Mouse (Mus musculus) cerebellum, postnatal 36 days (tissue): ENCODE measurements around the gene Pid1.

Experiments
- DNase-seq, 2 experiments: peaks; one replicate each; pipeline ENCODE4 v3.0.0; 2021 to 2022; ENCODE audit warnings: mixed read lengths in 2 of 2

The Pid1 gene

DNA sequence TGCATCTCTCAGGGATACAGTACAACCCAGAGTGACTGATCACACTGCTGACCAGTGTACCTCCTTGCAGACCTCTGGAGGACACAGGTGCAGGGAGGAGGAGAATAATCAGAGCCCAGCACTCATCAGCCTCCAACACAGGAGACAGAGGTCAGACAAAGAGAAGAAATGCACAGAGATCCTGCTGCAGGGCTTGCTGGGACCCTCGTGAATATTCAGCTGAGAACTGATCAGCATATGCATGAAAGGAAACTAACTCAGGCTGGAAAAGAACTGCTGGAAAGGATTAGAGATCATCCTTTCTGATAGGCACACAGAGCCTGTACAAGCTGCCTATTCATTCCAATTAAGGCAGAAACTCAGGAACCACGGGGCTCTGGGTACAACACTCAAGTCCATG, 186.9 kb downstream of the Pid1 start:
- DNase-seq = no peak

DNA sequence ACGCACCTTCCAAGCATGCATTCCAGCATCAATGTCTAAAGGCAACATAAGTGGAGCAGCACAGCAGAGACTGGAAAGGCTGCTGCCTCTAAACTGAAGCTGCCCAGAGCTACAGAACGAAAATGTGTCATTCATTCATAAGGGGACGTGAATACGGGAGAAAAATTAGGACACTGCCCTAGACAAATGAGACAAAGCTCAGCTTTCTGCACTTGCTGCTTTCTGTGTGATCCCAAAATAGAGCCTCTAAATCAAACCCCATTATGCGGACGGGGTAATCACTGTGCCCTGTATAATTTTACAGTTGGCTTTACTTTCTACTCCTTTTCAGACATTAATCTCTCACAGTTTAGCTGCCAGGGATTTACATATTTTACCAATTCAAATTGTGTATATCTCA, 191.0 kb downstream of the Pid1 start:
- no peak for DNase-seq

GRCm38 (mm10) chr1:84157790-84158189, 206.2 kb downstream of the Pid1 start:
- DNase-seq = no peak

DNA sequence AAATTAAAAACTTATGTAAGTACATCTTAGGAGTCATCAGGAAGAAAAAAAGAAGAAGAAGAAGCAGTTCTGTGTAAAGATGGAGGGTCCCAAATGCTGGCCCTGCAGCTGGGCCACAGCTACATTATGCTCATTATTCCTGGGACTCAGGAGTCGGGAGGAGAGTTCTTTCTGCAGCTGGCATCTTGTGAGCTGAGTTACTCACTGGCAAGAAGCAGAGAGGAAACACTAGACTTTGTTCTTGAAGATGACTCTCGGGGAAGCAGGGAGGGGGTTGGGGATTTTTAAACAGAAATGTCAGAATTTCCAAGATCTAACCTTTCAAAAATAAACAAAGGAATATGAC, 208.4 kb downstream of the Pid1 start:
- no peak for DNase-seq

DNA sequence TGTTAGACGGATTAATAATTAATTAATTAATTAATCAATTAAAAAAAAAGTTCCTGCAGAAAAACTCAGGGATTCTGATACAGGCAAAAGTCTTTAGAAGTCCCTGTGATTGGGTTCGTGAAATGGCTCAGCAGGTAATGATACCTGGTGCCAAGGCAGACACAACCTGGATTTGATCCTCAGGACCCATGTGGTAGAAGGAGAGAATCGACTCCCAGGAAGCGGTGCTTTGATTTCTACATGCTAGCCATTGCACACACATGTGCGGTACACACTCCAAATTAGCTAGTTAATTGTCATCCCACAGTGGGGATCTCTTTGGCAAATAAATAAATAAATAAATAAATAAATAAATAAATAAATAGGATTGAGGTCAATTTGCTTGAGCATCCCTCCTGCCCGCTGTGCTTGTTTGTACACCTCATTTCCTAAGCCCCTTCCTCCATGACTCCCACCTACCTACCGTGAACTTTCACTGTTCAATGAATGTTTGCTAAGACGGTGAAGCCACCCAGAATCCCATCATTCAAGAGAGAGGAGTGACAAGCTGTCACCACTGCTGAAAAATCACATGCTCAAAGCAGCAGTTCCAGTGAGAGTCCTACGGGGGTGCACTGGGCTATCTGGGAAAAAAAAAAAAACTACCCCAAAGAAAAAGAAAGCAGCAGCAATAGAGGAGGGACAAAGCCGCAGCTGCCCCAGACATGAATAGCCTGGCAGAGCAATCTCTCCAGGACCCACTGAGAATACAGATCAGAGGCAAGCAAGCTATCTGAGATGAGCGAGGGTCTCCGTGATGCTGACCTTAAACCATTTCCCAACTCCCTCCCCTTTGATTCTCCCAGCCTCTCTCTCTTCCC, 209.0 kb downstream of the Pid1 start:
- no peak for DNase-seq

DNA sequence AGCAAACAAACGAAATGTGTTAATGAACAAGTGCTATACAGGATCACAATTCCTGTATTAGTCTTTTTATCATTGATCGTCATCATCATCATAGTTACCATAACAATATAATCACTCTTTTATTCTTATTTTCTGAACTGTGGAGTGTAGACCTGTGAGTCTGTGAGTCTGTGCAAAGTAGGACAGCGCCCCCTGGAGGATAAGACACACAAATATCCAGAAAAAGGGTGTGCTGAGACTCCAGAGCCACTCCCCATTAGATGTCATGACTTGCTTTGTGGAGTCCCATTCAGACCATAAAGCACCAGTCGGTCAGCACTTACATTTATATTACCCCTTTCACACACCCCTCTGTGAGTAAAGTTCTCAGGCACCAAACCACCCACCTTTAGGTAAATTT, 210.0 kb downstream of the Pid1 start:
- DNase-seq = no peak

- DNase-seq = no peak
Observed at GRCm38 (mm10) chr1:84141561-84141960, 222.4 kb downstream of the Pid1 start.

- DNase-seq = no peak
Observed at GRCm38 (mm10) chr1:84132451-84132850, 231.5 kb downstream of the Pid1 start.

GRCm38 (mm10) chr1:84131799-84132198, 232.2 kb downstream of the Pid1 start:
- peak; percentile 5 to 20 for DNase-seq

GRCm38 (mm10) chr1:84128510-84128909, 235.5 kb downstream of the Pid1 start:
- DNase-seq = peak in 1 of 2 experiments; percentile 27

DNA sequence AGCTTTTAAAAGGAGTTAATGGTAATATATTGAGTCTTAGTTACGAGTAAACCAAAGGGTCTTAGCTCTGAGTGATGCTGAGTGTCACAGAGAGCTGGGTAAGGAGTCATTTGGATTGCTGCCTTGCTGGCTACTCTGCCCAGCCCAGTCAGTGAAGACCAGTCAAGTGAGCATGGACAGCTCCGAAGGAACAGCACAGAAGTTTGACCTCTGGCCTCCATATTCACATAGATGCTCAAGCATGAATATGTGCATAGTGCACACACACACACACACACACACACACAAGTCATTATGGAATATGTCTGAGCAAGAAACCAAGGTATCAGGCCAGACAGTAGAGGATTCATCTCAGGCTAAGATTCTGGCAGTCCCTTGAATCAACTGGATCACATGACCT, 244.7 kb downstream of the Pid1 start:
- no peak for DNase-seq

- DNase-seq = no peak
Observed at GRCm38 (mm10) chr1:84106756-84107155, 257.2 kb downstream of the Pid1 start.

DNA sequence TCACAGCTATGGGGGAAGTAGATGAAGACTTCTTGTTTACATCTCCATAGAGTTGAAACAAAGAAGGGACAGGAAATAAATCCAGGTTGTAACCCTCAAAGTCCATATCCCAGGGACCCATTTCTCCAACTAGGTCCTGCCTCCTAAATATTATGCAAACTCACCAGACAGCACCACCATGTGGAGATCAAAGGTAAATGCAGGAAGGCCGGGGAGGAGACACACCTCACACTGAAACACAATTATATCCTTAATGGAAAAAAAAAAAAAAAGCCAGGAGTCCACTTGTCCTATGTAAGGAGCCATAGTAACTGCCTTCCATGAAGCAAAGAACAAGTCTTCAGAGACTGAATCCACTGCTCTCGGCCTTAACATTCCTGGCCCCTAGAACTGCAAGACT, 261.9 kb downstream of the Pid1 start:
- DNase-seq = no peak

DNA sequence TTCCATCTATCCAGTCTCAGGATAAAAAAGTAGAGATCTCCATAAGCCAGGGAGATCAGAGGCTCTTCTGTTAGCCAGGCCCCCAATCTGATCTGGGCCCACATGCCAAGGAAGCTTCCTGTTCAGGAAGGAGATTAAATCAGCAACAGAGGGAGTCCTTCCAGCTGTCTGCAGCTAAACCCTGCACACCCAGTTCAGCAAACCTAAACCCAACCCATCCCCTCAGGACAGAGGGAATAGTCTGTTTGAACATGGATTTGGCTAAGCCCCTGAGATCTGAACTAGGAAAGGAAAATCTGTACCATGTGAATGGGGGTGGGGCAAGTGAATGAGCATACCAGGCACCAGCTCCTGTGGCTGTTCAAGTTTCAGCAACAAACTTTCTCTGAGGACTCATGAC, 266.6 kb downstream of the Pid1 start:
- no peak for DNase-seq

- DNase-seq = no peak
Observed at GRCm38 (mm10) chr1:84093291-84093690, 270.7 kb downstream of the Pid1 start.

GRCm38 (mm10) chr1:84089664-84090063, 274.3 kb downstream of the Pid1 start:
- no peak for DNase-seq

GRCm38 (mm10) chr1:84087957-84088356, 276.0 kb downstream of the Pid1 start:
- DNase-seq = no peak

GRCm38 (mm10) chr1:84087325-84087724, 276.7 kb downstream of the Pid1 start:
- DNase-seq = no peak

DNA sequence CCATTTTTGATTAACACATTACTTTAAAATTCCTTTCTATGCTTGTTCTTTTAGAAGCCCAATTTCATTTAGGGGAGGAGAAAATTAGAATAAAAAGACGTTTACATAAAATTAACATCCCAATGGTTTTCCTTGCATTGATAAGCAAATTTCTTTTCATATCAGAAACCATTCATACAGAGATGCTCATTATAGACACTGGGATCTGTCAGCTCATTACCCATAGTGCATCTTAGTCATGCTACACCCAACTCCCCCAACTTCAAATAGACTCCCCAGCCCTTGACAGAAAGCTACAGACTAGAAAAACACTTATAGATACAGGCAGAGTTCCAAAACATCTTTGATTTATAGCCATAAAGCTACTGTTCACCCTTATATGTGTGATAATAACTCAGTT, 277.5 kb downstream of the Pid1 start:
- DNase-seq = no peak

- DNase-seq = peak in 1 of 2 experiments; percentile 6
Observed at GRCm38 (mm10) chr1:84085361-84085760, 278.6 kb downstream of the Pid1 start.

DNA sequence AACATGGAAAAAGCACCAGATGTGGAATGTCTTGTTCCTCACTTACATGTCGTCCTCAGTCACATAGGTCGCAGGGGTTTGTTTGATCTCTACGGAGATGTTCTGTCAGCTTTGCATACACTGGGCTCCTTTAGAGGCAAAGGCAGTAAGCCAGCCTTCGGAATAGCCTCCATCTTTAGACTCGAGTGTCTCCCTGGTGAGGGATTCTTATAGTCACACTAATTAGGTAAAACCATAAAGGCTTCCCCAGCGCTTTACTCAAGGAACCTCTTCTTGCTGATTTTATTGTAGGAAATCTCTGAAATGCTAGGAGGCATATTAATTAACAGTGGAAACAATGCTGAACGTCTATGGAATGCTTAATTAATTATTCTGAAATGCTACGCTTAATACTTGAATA, 284.4 kb downstream of the Pid1 start:
- DNase-seq = no peak

- DNase-seq = no peak
Observed at GRCm38 (mm10) chr1:84077023-84077422, 287.0 kb downstream of the Pid1 start.

GRCm38 (mm10) chr1:84056884-84057630, 306.9 kb downstream of the Pid1 start:
- DNase-seq = peak in 1 of 2 experiments; percentile 12

DNA sequence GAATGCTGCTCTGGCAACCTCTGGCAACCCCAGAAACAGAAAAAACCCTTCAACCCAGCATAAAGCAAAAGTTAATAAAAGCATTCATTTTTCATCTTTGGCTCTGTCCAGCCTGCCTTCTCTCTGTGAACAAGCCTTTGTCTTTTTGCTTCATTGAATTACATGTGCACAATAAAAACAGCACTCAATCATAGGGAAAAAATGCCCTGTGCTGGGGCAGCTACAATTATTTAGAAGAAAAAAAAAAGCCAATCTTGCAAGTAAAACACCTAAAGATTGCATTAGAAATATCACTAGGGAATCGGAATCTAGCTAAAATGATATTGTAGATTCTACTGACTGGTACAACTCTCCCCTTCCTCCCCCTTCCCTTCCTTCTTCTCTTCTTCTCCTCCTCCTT, 307.7 kb downstream of the Pid1 start:
- DNase-seq = no peak
